Mouse (Mus musculus): ENCODE data around the gene Slc2a1. TPM values are rescaled to one million over a fixed set of nuclear protein-coding genes. Genes with fewer than 3 reads are reported as not detected.

Slc2a1 gene
- polyA plus RNA-seq, 1 experiment from 2014 or later: 166 TPM

GRCm38 (mm10) chr4:119173851-119174453 lies 65.4 kb downstream of the Slc2a1 start, which contains the start of gene Zfp691:
Zfp691 (minus strand) TSS chr4:119174195.
- Histone ChIP-seq H3K27ac (replicated peaks in 1 of 2; ENCODE audit: control insufficient read depth in 1 of 2, insufficient read depth in 1 of 2, low read depth in 2 of 2, low read length in 2 of 2) (peak within 1 kb of the TSS; percentile 57 to 74), H3K27me3 (ENCODE audit: control insufficient read depth, insufficient read depth, low read length) (no peaks in the 10 kb centered on the region), H3K4me1 (ENCODE audit: control insufficient read depth in 2 of 2, insufficient read depth in 2 of 2, low read length in 2 of 2) (peaks cover 5 to 16% of the 10 kb centered on the region in 2 experiments; a peak in 3 of 4 replicates), H3K9me3 (ENCODE audit: control insufficient read depth, low read length) (no peaks in the 10 kb centered on the region), H3K4me3 (ENCODE audit: control insufficient read depth in 1 of 2, insufficient read depth in 1 of 2, low read depth in 1 of 2, low read length in 2 of 2) (peak within 1 kb of the TSS; percentile 72 to 76), H3K36me3 (ENCODE audit: control insufficient read depth, insufficient read depth, low read length) (peaks cover 19% of the 10 kb centered on the region), H3K9ac (ENCODE audit: low read length) (peak within 1 kb of the TSS; percentile 90), H3K4me2 (ENCODE audit: low read length) (peak within 1 kb of the TSS; percentile 84)
- ATAC-seq (ENCODE audit: insufficient number of reproducible peaks, insufficient read depth, low FRiP score, low read depth): peak; percentile 98
- 1% methylated on average over 35 of the region's 40 CpGs for WGBS

GRCm38 (mm10) chr4:119177702-119178101 lies 69.2 kb downstream of the Slc2a1 start:
- no peak overlapping the region for H3K4me2 ChIP-seq (ENCODE audit: low read length)
- peaks cover 5 to 6% of the 10 kb centered on the region in 2 experiments; a peak in 3 of 4 replicates for H3K4me1 ChIP-seq (ENCODE audit: control insufficient read depth in 2 of 2, insufficient read depth in 2 of 2, low read length in 2 of 2)
- no peak overlapping the region for H3K9ac ChIP-seq (ENCODE audit: low read length)
- no peaks in the 10 kb centered on the region for H3K9me3 ChIP-seq (ENCODE audit: control insufficient read depth, low read length)
- H3K36me3 ChIP-seq (ENCODE audit: control insufficient read depth, insufficient read depth, low read length): no peaks in the 10 kb centered on the region
- no peak overlapping the region for H3K4me3 ChIP-seq (ENCODE audit: control insufficient read depth in 1 of 2, insufficient read depth in 1 of 2, low read depth in 1 of 2, low read length in 2 of 2)
- no peaks in the 10 kb centered on the region for H3K27me3 ChIP-seq (ENCODE audit: control insufficient read depth, insufficient read depth, low read length)
- 58% methylated on average over 5 of the region's 5 CpGs for WGBS
- ATAC-seq (ENCODE audit: insufficient number of reproducible peaks, insufficient read depth, low FRiP score, low read depth): no peak
- no peak overlapping the region for H3K27ac ChIP-seq (replicated peaks in 1 of 2; ENCODE audit: control insufficient read depth in 1 of 2, insufficient read depth in 1 of 2, low read depth in 2 of 2, low read length in 2 of 2)

GRCm38 (mm10) chr4:119178331-119178730 lies 69.8 kb downstream of the Slc2a1 start:
- 49% methylated on average over 18 of the region's 18 CpGs for WGBS
- Histone ChIP-seq H3K27ac (replicated peaks in 1 of 2; ENCODE audit: control insufficient read depth in 1 of 2, insufficient read depth in 1 of 2, low read depth in 2 of 2, low read length in 2 of 2) (no peak overlapping the region), H3K4me3 (ENCODE audit: control insufficient read depth in 1 of 2, insufficient read depth in 1 of 2, low read depth in 1 of 2, low read length in 2 of 2) (no peak overlapping the region), H3K4me2 (ENCODE audit: low read length) (no peak overlapping the region), H3K9ac (ENCODE audit: low read length) (no peak overlapping the region), H3K36me3 (ENCODE audit: control insufficient read depth, insufficient read depth, low read length) (no peaks in the 10 kb centered on the region), H3K9me3 (ENCODE audit: control insufficient read depth, low read length) (no peaks in the 10 kb centered on the region), H3K4me1 (ENCODE audit: control insufficient read depth in 2 of 2, insufficient read depth in 2 of 2, low read length in 2 of 2) (peaks cover 0 to under 1% of the 10 kb centered on the region in 2 experiments; a peak in 2 of 4 replicates), H3K27me3 (ENCODE audit: control insufficient read depth, insufficient read depth, low read length) (no peaks in the 10 kb centered on the region)
- no peak for ATAC-seq (ENCODE audit: insufficient number of reproducible peaks, insufficient read depth, low FRiP score, low read depth)

- no peak for ATAC-seq (ENCODE audit: insufficient number of reproducible peaks, insufficient read depth, low FRiP score, low read depth)
- no peak overlapping the region for H3K4me3 ChIP-seq (ENCODE audit: control insufficient read depth in 1 of 2, insufficient read depth in 1 of 2, low read depth in 1 of 2, low read length in 2 of 2)
- WGBS: 28% methylated on average over 4 of the region's 4 CpGs
Observed at GRCm38 (mm10) chr4:119180133-119180707, 71.7 kb downstream of the Slc2a1 start.

GRCm38 (mm10) chr4:119181456-119181855 lies 72.9 kb downstream of the Slc2a1 start:
- 76% methylated on average over 9 of the region's 9 CpGs for WGBS
- Histone ChIP-seq H3K27ac (replicated peaks in 1 of 2; ENCODE audit: control insufficient read depth in 1 of 2, insufficient read depth in 1 of 2, low read depth in 2 of 2, low read length in 2 of 2) (no peak overlapping the region), H3K36me3 (ENCODE audit: control insufficient read depth, insufficient read depth, low read length) (no peaks in the 10 kb centered on the region), H3K4me1 (ENCODE audit: control insufficient read depth in 2 of 2, insufficient read depth in 2 of 2, low read length in 2 of 2) (no peaks in the 10 kb centered on the region; a peak in 1 of 4 replicates), H3K9me3 (ENCODE audit: control insufficient read depth, low read length) (no peaks in the 10 kb centered on the region), H3K4me3 (ENCODE audit: control insufficient read depth in 1 of 2, insufficient read depth in 1 of 2, low read depth in 1 of 2, low read length in 2 of 2) (no peak overlapping the region), H3K4me2 (ENCODE audit: low read length) (no peak overlapping the region), H3K9ac (ENCODE audit: low read length) (no peak overlapping the region), H3K27me3 (ENCODE audit: control insufficient read depth, insufficient read depth, low read length) (no peaks in the 10 kb centered on the region)
- no peak for ATAC-seq (ENCODE audit: insufficient number of reproducible peaks, insufficient read depth, low FRiP score, low read depth)

More at GRCm38 (mm10) chr4:119180133-119180707, 71.7 kb downstream of the Slc2a1 start:
- Histone ChIP-seq H3K27ac (replicated peaks in 1 of 2; ENCODE audit: control insufficient read depth in 1 of 2, insufficient read depth in 1 of 2, low read depth in 2 of 2, low read length in 2 of 2) (no peak overlapping the region), H3K36me3 (ENCODE audit: control insufficient read depth, insufficient read depth, low read length) (no peaks in the 10 kb centered on the region), H3K4me2 (ENCODE audit: low read length) (no peak overlapping the region), H3K9ac (ENCODE audit: low read length) (no peak overlapping the region), H3K9me3 (ENCODE audit: control insufficient read depth, low read length) (no peaks in the 10 kb centered on the region), H3K4me1 (ENCODE audit: control insufficient read depth in 2 of 2, insufficient read depth in 2 of 2, low read length in 2 of 2) (no peaks in the 10 kb centered on the region; a peak in 1 of 4 replicates), H3K27me3 (ENCODE audit: control insufficient read depth, insufficient read depth, low read length) (no peaks in the 10 kb centered on the region)

GRCm38 (mm10) chr4:119183525-119183924 lies 75.0 kb downstream of the Slc2a1 start:
- Histone ChIP-seq H3K4me2 (ENCODE audit: low read length) (no peak overlapping the region), H3K4me3 (ENCODE audit: control insufficient read depth in 1 of 2, insufficient read depth in 1 of 2, low read depth in 1 of 2, low read length in 2 of 2) (no peak overlapping the region), H3K27me3 (ENCODE audit: control insufficient read depth, insufficient read depth, low read length) (no peaks in the 10 kb centered on the region; the same call in 1 of the 2 replicates), H3K9me3 (ENCODE audit: control insufficient read depth, low read length) (no peaks in the 10 kb centered on the region), H3K9ac (ENCODE audit: low read length) (no peak overlapping the region), H3K4me1 (ENCODE audit: control insufficient read depth in 2 of 2, insufficient read depth in 2 of 2, low read length in 2 of 2) (peaks cover 0 to 5% of the 10 kb centered on the region in 2 experiments; a peak in 2 of 4 replicates), H3K36me3 (ENCODE audit: control insufficient read depth, insufficient read depth, low read length) (no peaks in the 10 kb centered on the region), H3K27ac (replicated peaks in 1 of 2; ENCODE audit: control insufficient read depth in 1 of 2, insufficient read depth in 1 of 2, low read depth in 2 of 2, low read length in 2 of 2) (no peak overlapping the region)
- WGBS: 19% methylated on average over 1 of the region's 1 CpGs
- ATAC-seq (ENCODE audit: insufficient number of reproducible peaks, insufficient read depth, low FRiP score, low read depth): no peak

- no peak overlapping the region for H3K4me2 ChIP-seq (ENCODE audit: low read length)
- WGBS: 79% methylated on average over 4 of the region's 4 CpGs
- H3K9me3 ChIP-seq (ENCODE audit: control insufficient read depth, low read length): no peaks in the 10 kb centered on the region
- no peak overlapping the region for H3K27ac ChIP-seq (replicated peaks in 1 of 2; ENCODE audit: control insufficient read depth in 1 of 2, insufficient read depth in 1 of 2, low read depth in 2 of 2, low read length in 2 of 2)
- ATAC-seq (ENCODE audit: insufficient number of reproducible peaks, insufficient read depth, low FRiP score, low read depth): no peak
- H3K36me3 ChIP-seq (ENCODE audit: control insufficient read depth, insufficient read depth, low read length): no peaks in the 10 kb centered on the region
- no peak overlapping the region for H3K9ac ChIP-seq (ENCODE audit: low read length)
- H3K27me3 ChIP-seq (ENCODE audit: control insufficient read depth, insufficient read depth, low read length): no peaks in the 10 kb centered on the region; the same call in 1 of the 2 replicates
- H3K4me3 ChIP-seq (ENCODE audit: control insufficient read depth in 1 of 2, insufficient read depth in 1 of 2, low read depth in 1 of 2, low read length in 2 of 2): no peak overlapping the region
- peaks cover 0 to 7% of the 10 kb centered on the region in 2 experiments; a peak in 2 of 4 replicates for H3K4me1 ChIP-seq (ENCODE audit: control insufficient read depth in 2 of 2, insufficient read depth in 2 of 2, low read length in 2 of 2)
Observed at GRCm38 (mm10) chr4:119185771-119186170, 77.3 kb downstream of the Slc2a1 start.
